Mouse (Mus musculus): Measurements from ENCODE around the gene Med7. TPM values are rescaled to one million over a fixed set of nuclear protein-coding genes. Genes with fewer than 3 reads are reported as not detected.

Med7 gene
- 93.7 and 97.6 TPM in 2 replicates for polyA plus RNA-seq (2016; fragmentation: Nextera tagmentation; extraction: Ambion mirVana)

DNA sequence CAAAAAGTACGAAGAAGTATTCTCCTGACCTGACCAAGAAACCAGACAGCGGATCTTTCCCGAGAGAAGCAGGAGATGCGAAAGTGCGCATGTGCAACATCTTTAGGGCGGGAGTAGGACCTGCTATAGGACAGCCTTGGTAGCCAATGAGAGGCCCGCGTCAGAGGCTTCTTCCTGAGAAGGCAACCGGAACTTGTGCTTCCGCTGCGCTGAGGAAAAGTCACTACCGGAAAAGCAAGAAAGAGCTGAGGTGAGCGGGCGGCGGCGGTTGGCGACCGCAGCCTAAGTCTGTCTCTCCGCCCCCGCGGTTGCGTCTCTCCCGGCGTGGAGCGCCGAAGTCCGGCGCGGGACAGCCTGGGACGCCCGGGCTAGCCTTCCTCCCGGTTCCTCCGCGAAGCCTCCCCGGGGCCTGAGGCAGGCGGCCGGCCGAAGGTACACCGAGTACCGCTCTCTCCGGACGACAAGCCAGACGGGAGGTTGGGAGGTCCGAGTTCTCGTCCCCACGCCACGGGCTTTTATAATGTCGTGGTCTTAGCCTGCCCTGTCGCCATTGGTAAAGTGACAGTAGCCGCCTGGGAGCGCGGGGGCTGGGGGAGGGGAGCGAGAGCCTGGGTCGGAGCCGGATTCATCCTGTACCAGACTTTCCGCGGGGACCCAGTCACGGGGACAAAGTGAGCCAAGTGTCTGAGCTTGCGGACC, at the start of gene Med7:
Gene Med7 (plus strand): TSS at position 166 of the 699 bp plus-strand sequence.
- peaks cover 7% of the 10 kb centered on the region for H3K4me1 ChIP-seq
- peak within 1 kb of the TSS; percentile 93 for H3K4me3 ChIP-seq
- H3K27me3 ChIP-seq (ENCODE audit: low read depth, poor library complexity, severe bottlenecking) = no peaks in the 10 kb centered on the region
- DNase-seq (ENCODE audit: low spot score) = peak; percentile 92
- under 1% methylated on average over 59 of the region's 59 CpGs for WGBS
- H3K9me3 ChIP-seq (replicated peaks) = no peaks in the 10 kb centered on the region
- H3K36me3 ChIP-seq = peaks cover 34% of the 10 kb centered on the region
- peak within 1 kb of the TSS; percentile 96 for H3K27ac ChIP-seq

DNA sequence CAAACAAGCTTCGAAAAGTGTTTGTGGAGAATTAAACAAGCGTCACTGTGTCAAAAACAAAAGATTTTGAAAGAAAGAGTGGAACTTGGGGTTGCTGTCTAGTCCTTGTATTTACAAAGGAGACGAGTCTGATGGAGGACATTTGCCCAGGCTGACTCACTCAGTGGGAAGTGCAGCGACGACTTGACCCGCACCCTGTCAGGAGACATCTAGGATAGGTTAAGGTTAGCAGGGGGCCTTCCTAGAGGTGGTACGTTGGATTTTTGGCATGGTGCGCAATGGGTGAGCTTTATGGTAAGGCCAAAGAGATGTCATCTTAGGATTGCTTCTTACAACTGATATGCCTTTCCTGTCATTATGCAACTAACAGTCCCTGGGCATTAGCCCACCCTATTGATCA, 49.7 kb upstream of the Med7 start:
- no peak for DNase-seq (ENCODE audit: low spot score)
- no peaks in the 10 kb centered on the region for H3K4me1 ChIP-seq
- H3K9me3 ChIP-seq (replicated peaks) = no peaks in the 10 kb centered on the region
- no peaks in the 10 kb centered on the region for H3K27me3 ChIP-seq (ENCODE audit: low read depth, poor library complexity, severe bottlenecking)
- H3K27ac ChIP-seq = no peak overlapping the region
- H3K36me3 ChIP-seq = no peaks in the 10 kb centered on the region
- no peak overlapping the region for H3K4me3 ChIP-seq
- 95% methylated on average over 8 of the region's 8 CpGs for WGBS

GRCm38 (mm10) chr11:46388438-46388837, 48.3 kb upstream of the Med7 start:
- H3K36me3 ChIP-seq = no peaks in the 10 kb centered on the region
- 71% methylated on average over 6 of the region's 6 CpGs for WGBS
- H3K9me3 ChIP-seq (replicated peaks) = no peaks in the 10 kb centered on the region
- no peak overlapping the region for H3K27ac ChIP-seq
- DNase-seq (ENCODE audit: low spot score) = no peak
- no peak overlapping the region for H3K4me3 ChIP-seq
- H3K27me3 ChIP-seq (ENCODE audit: low read depth, poor library complexity, severe bottlenecking) = no peaks in the 10 kb centered on the region
- no peaks in the 10 kb centered on the region for H3K4me1 ChIP-seq

GRCm38 (mm10) chr11:46389336-46390117, 47.2 kb upstream of the Med7 start, which contains the start of gene Itk:
Itk (minus strand) TSS chr11:46389515.
- Histone ChIP-seq H3K4me1 (no peaks in the 10 kb centered on the region), H3K36me3 (no peaks in the 10 kb centered on the region), H3K9me3 (replicated peaks) (no peaks in the 10 kb centered on the region), H3K27ac (no peak within 1 kb of the TSS), H3K4me3 (no peak within 1 kb of the TSS), H3K27me3 (ENCODE audit: low read depth, poor library complexity, severe bottlenecking) (no peaks in the 10 kb centered on the region)
- WGBS = 80% methylated on average over 13 of the region's 13 CpGs
- no peak for DNase-seq (ENCODE audit: low spot score)

GRCm38 (mm10) chr11:46390621-46391020, 46.1 kb upstream of the Med7 start:
- H3K27me3 ChIP-seq (ENCODE audit: low read depth, poor library complexity, severe bottlenecking) = no peaks in the 10 kb centered on the region
- no peaks in the 10 kb centered on the region for H3K4me1 ChIP-seq
- no peaks in the 10 kb centered on the region for H3K36me3 ChIP-seq
- no peak overlapping the region for H3K4me3 ChIP-seq
- no peak overlapping the region for H3K27ac ChIP-seq
- WGBS = 66% methylated on average over 3 of the region's 3 CpGs
- DNase-seq (ENCODE audit: low spot score) = no peak
- H3K9me3 ChIP-seq (replicated peaks) = no peaks in the 10 kb centered on the region

DNA sequence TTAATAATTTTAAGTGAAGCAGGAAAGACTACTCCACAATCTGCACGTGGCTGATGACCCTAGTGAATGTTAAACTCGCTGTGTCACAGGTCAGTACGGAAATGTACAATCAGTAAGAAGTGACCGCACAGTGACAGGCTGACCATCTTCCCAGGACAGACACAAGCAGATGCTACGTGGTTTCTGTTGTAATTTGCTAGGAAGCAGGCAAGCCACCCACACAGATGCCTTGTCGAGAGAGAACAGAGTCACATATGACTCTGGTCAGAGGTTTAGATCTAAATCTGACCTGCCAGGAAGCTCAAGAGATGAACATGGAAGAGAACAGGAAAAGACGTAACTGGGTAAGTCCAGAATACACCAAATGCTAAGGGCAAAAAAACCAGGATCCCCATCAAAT, 43.8 kb upstream of the Med7 start:
- Histone ChIP-seq H3K36me3 (no peaks in the 10 kb centered on the region), H3K27ac (no peak overlapping the region), H3K4me3 (no peak overlapping the region), H3K9me3 (replicated peaks) (no peaks in the 10 kb centered on the region), H3K4me1 (no peaks in the 10 kb centered on the region), H3K27me3 (ENCODE audit: low read depth, poor library complexity, severe bottlenecking) (no peaks in the 10 kb centered on the region)
- 88% methylated on average over 7 of the region's 7 CpGs for WGBS
- no peak for DNase-seq (ENCODE audit: low spot score)

DNA sequence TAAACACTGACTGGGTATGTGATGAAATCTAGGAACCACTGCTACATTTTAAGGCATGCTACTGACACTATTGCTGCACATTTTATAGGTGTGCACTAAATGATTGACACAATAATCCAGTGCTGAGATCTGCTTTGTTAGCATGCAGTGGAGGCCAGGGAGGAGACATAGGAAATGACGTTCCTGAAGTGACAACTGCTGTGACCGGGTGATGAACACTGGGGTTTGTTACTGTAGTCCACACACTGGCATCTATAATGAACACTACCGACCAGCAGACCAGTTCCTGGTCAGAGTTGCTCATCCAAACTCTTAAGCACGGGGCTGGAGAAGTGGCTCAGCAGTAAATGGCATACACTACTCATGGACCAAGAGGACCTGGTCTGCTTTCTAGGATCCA, 43.3 kb upstream of the Med7 start:
- H3K9me3 ChIP-seq (replicated peaks) = no peaks in the 10 kb centered on the region
- H3K4me1 ChIP-seq = no peaks in the 10 kb centered on the region
- H3K27me3 ChIP-seq (ENCODE audit: low read depth, poor library complexity, severe bottlenecking) = no peaks in the 10 kb centered on the region
- WGBS = 89% methylated on average over 4 of the region's 4 CpGs
- no peak overlapping the region for H3K4me3 ChIP-seq
- H3K27ac ChIP-seq = no peak overlapping the region
- DNase-seq (ENCODE audit: low spot score) = no peak
- H3K36me3 ChIP-seq = no peaks in the 10 kb centered on the region

DNA sequence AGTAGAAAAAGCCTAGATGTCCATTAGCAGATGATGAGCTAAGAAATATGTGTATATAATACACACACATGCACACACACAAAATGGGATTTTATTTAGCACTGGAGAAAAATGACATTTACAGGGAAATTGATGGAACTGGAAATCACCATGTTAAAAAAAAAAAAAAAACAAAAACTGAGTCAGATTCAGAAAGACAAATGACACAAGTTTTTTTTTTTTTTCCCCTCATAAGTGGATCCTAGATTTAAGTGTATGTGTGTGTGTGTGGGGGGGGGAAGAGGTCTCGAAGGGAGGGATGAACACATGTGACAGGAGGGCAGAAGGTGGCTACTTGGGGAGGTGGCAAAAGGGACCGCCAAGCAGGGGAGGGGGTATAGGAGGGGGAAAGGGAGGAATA, 41.6 kb upstream of the Med7 start:
- Histone ChIP-seq H3K4me3 (no peak overlapping the region), H3K9me3 (replicated peaks) (no peaks in the 10 kb centered on the region), H3K27me3 (ENCODE audit: low read depth, poor library complexity, severe bottlenecking) (no peaks in the 10 kb centered on the region), H3K27ac (no peak overlapping the region), H3K36me3 (no peaks in the 10 kb centered on the region), H3K4me1 (no peaks in the 10 kb centered on the region)
- WGBS = 81% methylated on average over 2 of the region's 2 CpGs
- DNase-seq (ENCODE audit: low spot score) = no peak

DNA sequence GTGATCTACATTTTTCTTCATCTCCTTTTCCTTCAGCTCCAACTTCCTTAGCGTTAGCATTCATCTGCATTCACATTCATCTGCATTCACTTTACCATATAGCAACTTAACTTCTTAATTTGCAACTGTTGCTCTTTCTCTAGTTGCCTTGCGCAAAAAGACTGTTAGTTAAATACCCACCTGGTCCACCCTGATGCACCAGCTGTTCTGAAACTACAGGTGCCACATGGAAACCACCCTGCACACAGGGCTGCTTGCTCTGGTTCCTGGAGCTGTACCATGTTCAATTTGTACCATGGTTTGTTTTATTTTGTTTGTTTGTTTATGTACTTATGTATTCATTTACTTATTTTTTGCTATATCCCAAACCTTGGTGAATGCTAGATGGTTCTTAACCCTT, 41.0 kb upstream of the Med7 start:
- no peak overlapping the region for H3K4me3 ChIP-seq
- no peaks in the 10 kb centered on the region for H3K36me3 ChIP-seq
- H3K9me3 ChIP-seq (replicated peaks) = no peaks in the 10 kb centered on the region
- 89% methylated on average over 2 of the region's 2 CpGs for WGBS
- H3K4me1 ChIP-seq = no peaks in the 10 kb centered on the region
- no peak overlapping the region for H3K27ac ChIP-seq
- no peak for DNase-seq (ENCODE audit: low spot score)
- H3K27me3 ChIP-seq (ENCODE audit: low read depth, poor library complexity, severe bottlenecking) = no peaks in the 10 kb centered on the region

- no peak for DNase-seq (ENCODE audit: low spot score)
- no peaks in the 10 kb centered on the region for H3K9me3 ChIP-seq (replicated peaks)
- H3K27ac ChIP-seq = no peak within 1 kb of the TSS
- 82% methylated on average over 13 of the region's 13 CpGs for WGBS
- no peaks in the 10 kb centered on the region for H3K4me1 ChIP-seq
- H3K36me3 ChIP-seq = no peaks in the 10 kb centered on the region
- no peak within 1 kb of the TSS for H3K4me3 ChIP-seq
- no peaks in the 10 kb centered on the region for H3K27me3 ChIP-seq (ENCODE audit: low read depth, poor library complexity, severe bottlenecking)
Measured at GRCm38 (mm10) chr11:46396167-46396859, 40.4 kb upstream of the Med7 start, which contains the start of gene Fam71b. Fam71b (plus strand) TSS chr11:46396559.

GRCm38 (mm10) chr11:46396860-46397179, 39.9 kb upstream of the Med7 start:
- no peaks in the 10 kb centered on the region for H3K27me3 ChIP-seq (ENCODE audit: low read depth, poor library complexity, severe bottlenecking)
- WGBS = 91% methylated on average over 4 of the region's 4 CpGs

GRCm38 (mm10) chr11:46397900-46398299, 38.8 kb upstream of the Med7 start:
- H3K36me3 ChIP-seq = no peaks in the 10 kb centered on the region
- WGBS = 47% methylated on average over 2 of the region's 2 CpGs

More at GRCm38 (mm10) chr11:46396860-46397179, 39.9 kb upstream of the Med7 start:
- no peaks in the 10 kb centered on the region for H3K9me3 ChIP-seq (replicated peaks)
- H3K36me3 ChIP-seq = no peaks in the 10 kb centered on the region
- no peak overlapping the region for H3K4me3 ChIP-seq
- no peak overlapping the region for H3K27ac ChIP-seq
- no peak for DNase-seq (ENCODE audit: low spot score)
- H3K4me1 ChIP-seq = 0 out of 2 replicates have a peak, but pooled peaks cover 4% of the 10 kb centered on the region

GRCm38 (mm10) chr11:46398473-46398872, 38.3 kb upstream of the Med7 start:
- DNase-seq (ENCODE audit: low spot score) = no peak
- WGBS = 87% methylated on average over 4 of the region's 4 CpGs
- no peak overlapping the region for H3K4me3 ChIP-seq
- no peaks in the 10 kb centered on the region for H3K27me3 ChIP-seq (ENCODE audit: low read depth, poor library complexity, severe bottlenecking)
- no peak overlapping the region for H3K27ac ChIP-seq
- H3K36me3 ChIP-seq = no peaks in the 10 kb centered on the region
- H3K9me3 ChIP-seq (replicated peaks) = no peaks in the 10 kb centered on the region
- H3K4me1 ChIP-seq = peaks cover 14% of the 10 kb centered on the region; the same call in 1 of the 2 replicates

More at GRCm38 (mm10) chr11:46397900-46398299, 38.8 kb upstream of the Med7 start:
- 0 out of 2 replicates have a peak, but pooled peaks cover 9% of the 10 kb centered on the region for H3K4me1 ChIP-seq
- no peak overlapping the region for H3K27ac ChIP-seq
- DNase-seq (ENCODE audit: low spot score) = no peak
- no peaks in the 10 kb centered on the region for H3K27me3 ChIP-seq (ENCODE audit: low read depth, poor library complexity, severe bottlenecking)
- H3K9me3 ChIP-seq (replicated peaks) = no peaks in the 10 kb centered on the region
- no peak overlapping the region for H3K4me3 ChIP-seq

All from limb, embryonic 10.5 days (tissue).